Mouse (Mus musculus): ENCODE results near the gene Cyp3a25. TPM values are rescaled to one million over a fixed set of nuclear protein-coding genes. Genes with fewer than 3 reads are reported as not detected.
"Not testable (repeated sequence)": the region's sequence is repeated elsewhere in the genome, so short reads cannot be mapped to it uniquely, and the experiment has no call there.

Cyp3a25 gene
- not detected in 2 replicates for polyA plus RNA-seq (2016; fragmentation: Nextera tagmentation; extraction: Ambion mirVana)

GRCm38 (mm10) chr5:146009509-146009908 lies at the start of gene Cyp3a25:
Cyp3a25 (minus strand) TSS chr5:146009618.
- H3K4me3 ChIP-seq; DNase-seq (ENCODE audit: low spot score); H3K4me1 ChIP-seq; H3K27me3 ChIP-seq (replicated peaks; ENCODE audit: low read depth, poor library complexity, severe bottlenecking); H3K36me3 ChIP-seq (replicated peaks); H3K27ac ChIP-seq (replicated peaks): not testable (repeated sequence)
- 83% methylated on average over 1 of the region's 1 CpGs for WGBS
- H3K9me3 ChIP-seq, result peaks cover 47% of the 10 kb centered on the region

GRCm38 (mm10) chr5:146021136-146021535 lies 11.7 kb upstream of the Cyp3a25 start:
- H3K27ac ChIP-seq (replicated peaks), result no peak overlapping the region
- no peaks in the 10 kb centered on the region for H3K4me1 ChIP-seq
- no peaks in the 10 kb centered on the region for H3K36me3 ChIP-seq (replicated peaks)
- H3K9me3 ChIP-seq, result peaks cover 42% of the 10 kb centered on the region
- H3K27me3 ChIP-seq (replicated peaks; ENCODE audit: low read depth, poor library complexity, severe bottlenecking), result no peaks in the 10 kb centered on the region
- no peak for DNase-seq (ENCODE audit: low spot score)
- H3K4me3 ChIP-seq, result no peak overlapping the region
- 64% methylated on average over 4 of the region's 4 CpGs for WGBS

- H3K27me3 ChIP-seq (replicated peaks; ENCODE audit: low read depth, poor library complexity, severe bottlenecking), result no peaks in the 10 kb centered on the region
- WGBS, result 82% methylated on average over 5 of the region's 5 CpGs
- no peak overlapping the region for H3K27ac ChIP-seq (replicated peaks)
- no peaks in the 10 kb centered on the region for H3K36me3 ChIP-seq (replicated peaks)
- peaks cover 58% of the 10 kb centered on the region for H3K9me3 ChIP-seq
- no peak overlapping the region for H3K4me3 ChIP-seq
- no peaks in the 10 kb centered on the region for H3K4me1 ChIP-seq
- DNase-seq (ENCODE audit: low spot score), result no peak
Measured at GRCm38 (mm10) chr5:146018275-146018674, 8.9 kb upstream of the Cyp3a25 start.

- Histone ChIP-seq H3K4me1 (no peaks in the 10 kb centered on the region), H3K9me3 (peaks cover 51% of the 10 kb centered on the region), H3K27ac (replicated peaks) (no peak overlapping the region), H3K4me3 (no peak overlapping the region), H3K27me3 (replicated peaks; ENCODE audit: low read depth, poor library complexity, severe bottlenecking) (no peaks in the 10 kb centered on the region), H3K36me3 (replicated peaks) (no peaks in the 10 kb centered on the region)
- no peak for DNase-seq (ENCODE audit: low spot score)
- WGBS, result 83% methylated on average over 1 of the region's 1 CpGs
Measured at GRCm38 (mm10) chr5:146011251-146011650, 1.8 kb upstream of the Cyp3a25 start.

- Histone ChIP-seq H3K4me3 (no peak overlapping the region), H3K36me3 (replicated peaks) (no peaks in the 10 kb centered on the region), H3K27ac (replicated peaks) (no peak overlapping the region), H3K4me1 (no peaks in the 10 kb centered on the region), H3K9me3 (peaks cover 48% of the 10 kb centered on the region), H3K27me3 (replicated peaks; ENCODE audit: low read depth, poor library complexity, severe bottlenecking) (no peaks in the 10 kb centered on the region)
- no peak for DNase-seq (ENCODE audit: low spot score)
Measured at GRCm38 (mm10) chr5:145967080-145967479, 42.3 kb downstream of the Cyp3a25 start.

Other genes with a start within 250 kb of the Cyp3a25 start
- gene Cyp3a44, start 203.7 kb downstream of the Cyp3a25 start, polyA plus RNA-seq (2016; fragmentation: Nextera tagmentation; extraction: Ambion mirVana), result not detected in 2 replicates
- not detected in 2 replicates for gene Cyp3a11, start 129.7 kb downstream of the Cyp3a25 start, polyA plus RNA-seq (2016; fragmentation: Nextera tagmentation; extraction: Ambion mirVana)
- not detected in 2 replicates for gene Cyp3a59, start 69.6 kb upstream of the Cyp3a25 start, polyA plus RNA-seq (2016; fragmentation: Nextera tagmentation; extraction: Ambion mirVana)
- not detected in 2 replicates for gene Gm5565, start 150.9 kb upstream of the Cyp3a25 start, polyA plus RNA-seq (2016; fragmentation: Nextera tagmentation; extraction: Ambion mirVana)
- not detected in 2 replicates for gene Gm6309, start 161.1 kb upstream of the Cyp3a25 start, polyA plus RNA-seq (2016; fragmentation: Nextera tagmentation; extraction: Ambion mirVana)
- not detected in 2 replicates for gene 1700001J03Rik, start 175.7 kb upstream of the Cyp3a25 start, polyA plus RNA-seq (2016; fragmentation: Nextera tagmentation; extraction: Ambion mirVana)
- 28.7 and 30.7 TPM in 2 replicates for gene Rnf6, start 211.9 kb upstream of the Cyp3a25 start, polyA plus RNA-seq (2016; fragmentation: Nextera tagmentation; extraction: Ambion mirVana)
- gene Cdk8, start 221.6 kb upstream of the Cyp3a25 start, polyA plus RNA-seq (2016; fragmentation: Nextera tagmentation; extraction: Ambion mirVana), result 25.0 and 26.6 TPM in 2 replicates